Mouse (Mus musculus): ENCODE results near the gene Rgs16. TPM values are rescaled to one million over a fixed set of nuclear protein-coding genes. Genes with fewer than 3 reads are reported as not detected.

Rgs16 gene
- polyA plus RNA-seq, 1 experiment from 2014 or later, result 46.6 TPM

DNA sequence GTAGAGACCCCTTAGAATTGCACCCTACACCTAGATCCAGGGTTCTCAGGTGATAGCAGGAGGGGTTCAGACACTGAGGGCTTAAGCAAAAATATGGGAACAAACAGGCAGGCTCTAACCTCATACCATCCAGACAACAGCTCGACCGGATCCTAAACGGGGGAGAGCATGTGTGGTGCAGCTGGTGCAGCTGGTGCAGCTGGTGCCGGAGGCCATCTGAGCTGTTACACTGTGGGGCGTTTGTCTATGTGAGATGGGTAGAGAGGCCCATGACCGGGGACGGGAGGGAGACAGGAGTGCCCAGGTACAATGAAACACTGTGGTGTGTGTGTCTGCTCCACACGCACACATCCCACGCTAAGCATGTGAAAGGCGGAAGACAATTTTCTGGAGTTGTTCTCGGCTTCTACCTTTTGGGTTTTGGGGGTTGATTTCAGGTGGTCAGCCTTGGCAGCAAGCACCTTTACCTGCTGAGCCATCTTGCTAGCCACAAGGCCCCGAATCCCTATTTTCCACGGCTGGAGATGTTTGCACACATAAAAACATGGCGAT lies 6.0 kb downstream of the Rgs16 start:
- Histone ChIP-seq H3K36me3 (replicated peaks) (peaks cover 18% of the 10 kb centered on the region), H3K9ac (no peak overlapping the region), H3K4me2 (no peak overlapping the region), H3K4me1 (peaks cover 68% of the 10 kb centered on the region), H3K9me3 (no peaks in the 10 kb centered on the region), H3K27me3 (peaks cover 4% of the 10 kb centered on the region; the same call in 1 of the 2 replicates), H3K4me3 (replicated peaks) (no peak overlapping the region), H3K27ac (peak overlapping the region; percentile 33; the same call in 1 of the 2 replicates)
- 71% methylated on average over 14 of the region's 14 CpGs for WGBS
- ATAC-seq (ENCODE audit: low FRiP score), result peak; percentile 42

DNA sequence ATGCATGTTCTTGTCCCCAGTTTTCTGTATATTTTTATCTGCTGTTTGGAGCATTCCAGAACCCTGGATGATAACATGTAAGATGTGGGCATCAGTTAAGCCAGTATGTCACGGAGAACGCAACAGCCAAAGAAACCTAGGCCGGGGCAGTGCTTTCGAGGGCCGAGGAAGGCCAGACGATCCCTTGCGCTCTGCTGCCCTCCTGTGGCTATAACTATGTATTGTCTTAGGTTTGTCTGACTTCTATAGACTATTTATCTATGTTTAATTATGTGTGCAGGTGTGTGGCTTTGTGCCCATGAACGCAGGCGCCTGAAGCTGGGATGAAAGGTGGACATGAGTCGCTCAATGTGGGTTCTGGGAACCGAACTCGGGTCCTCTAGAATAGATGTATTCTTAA lies 6.6 kb downstream of the Rgs16 start:
- 0 out of 2 replicates have a peak, but pooled peaks have one; percentile 5 for ATAC-seq (ENCODE audit: low FRiP score)
- no peak overlapping the region for H3K4me3 ChIP-seq (replicated peaks)
- 2% methylated on average over 12 of the region's 12 CpGs for WGBS
- H3K9me3 ChIP-seq, result no peaks in the 10 kb centered on the region
- no peak overlapping the region for H3K9ac ChIP-seq
- no peak overlapping the region for H3K27ac ChIP-seq
- peaks cover 64% of the 10 kb centered on the region for H3K4me1 ChIP-seq
- no peaks in the 10 kb centered on the region for H3K27me3 ChIP-seq
- H3K4me2 ChIP-seq, result no peak overlapping the region
- peaks cover 18% of the 10 kb centered on the region for H3K36me3 ChIP-seq (replicated peaks)

DNA sequence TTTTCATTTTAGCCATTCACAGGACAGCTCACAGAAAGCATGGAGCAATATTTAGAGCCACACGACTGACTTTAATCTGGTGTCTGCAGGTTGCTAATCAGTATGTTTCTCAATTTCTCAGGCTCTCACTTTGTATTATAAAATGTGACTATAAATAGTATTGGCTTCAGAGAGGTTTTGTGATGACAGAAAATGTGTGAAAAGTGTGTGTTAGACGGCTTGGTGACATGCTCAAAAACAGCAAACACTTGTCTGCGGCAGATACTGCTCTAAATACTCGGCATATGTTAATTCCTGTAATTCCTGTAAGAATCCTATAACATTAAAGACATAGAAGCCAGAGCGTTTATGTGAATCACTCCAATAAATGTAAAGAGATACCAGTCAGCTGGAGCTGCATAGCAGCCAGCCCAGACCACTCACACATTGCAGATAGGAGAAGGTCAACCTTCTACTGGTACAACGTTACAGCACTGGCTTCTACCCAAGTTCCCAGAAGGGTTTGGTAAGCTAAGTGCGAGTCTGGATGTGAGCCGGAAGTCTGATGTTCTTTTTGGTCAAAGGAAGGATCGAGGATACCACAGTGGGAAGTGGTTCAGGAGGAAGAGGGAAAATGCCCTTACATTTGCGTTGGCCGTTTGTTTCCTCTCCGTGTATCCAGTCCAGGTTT lies 7.8 kb downstream of the Rgs16 start:
- no peak overlapping the region for H3K9ac ChIP-seq
- no peaks in the 10 kb centered on the region for H3K9me3 ChIP-seq
- H3K27me3 ChIP-seq, result no peaks in the 10 kb centered on the region
- H3K4me2 ChIP-seq, result no peak overlapping the region
- peaks cover 16% of the 10 kb centered on the region for H3K36me3 ChIP-seq (replicated peaks)
- H3K27ac ChIP-seq, result no peak overlapping the region
- no peak overlapping the region for H3K4me3 ChIP-seq (replicated peaks)
- ATAC-seq (ENCODE audit: low FRiP score), result no peak
- 79% methylated on average over 12 of the region's 12 CpGs for WGBS
- peaks cover 65% of the 10 kb centered on the region for H3K4me1 ChIP-seq

DNA sequence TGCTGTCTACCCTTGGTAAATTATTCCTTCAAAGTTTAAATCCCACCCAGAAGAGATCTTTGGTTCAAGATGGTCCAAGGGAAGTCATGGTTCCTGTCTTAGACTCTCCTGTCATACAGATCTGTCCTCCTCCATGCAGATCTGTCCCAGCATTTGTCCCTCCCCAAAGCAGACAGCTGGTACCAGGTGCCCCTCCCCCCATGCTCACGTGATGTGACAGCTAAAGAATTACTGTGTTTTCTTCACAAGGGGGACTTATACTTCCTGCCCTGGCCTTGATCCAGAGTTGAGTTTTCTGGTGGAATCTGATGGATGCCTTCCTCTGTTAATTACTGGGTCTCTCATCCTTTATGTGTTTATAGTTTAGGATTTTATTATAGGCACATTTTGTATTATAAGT lies 8.4 kb downstream of the Rgs16 start:
- Histone ChIP-seq H3K4me3 (replicated peaks) (no peak overlapping the region), H3K9ac (peak overlapping the region; percentile 70; the same call in 1 of the 2 replicates), H3K27ac (no peak overlapping the region), H3K4me1 (peaks cover 59% of the 10 kb centered on the region), H3K4me2 (peak overlapping the region; percentile 54; the same call in 1 of the 2 replicates), H3K27me3 (no peaks in the 10 kb centered on the region), H3K9me3 (no peaks in the 10 kb centered on the region), H3K36me3 (replicated peaks) (peaks cover 11% of the 10 kb centered on the region)
- 6% methylated on average over 1 of the region's 1 CpGs for WGBS
- ATAC-seq (ENCODE audit: low FRiP score), result peak; percentile 21; the same call in 1 of the 2 replicates

DNA sequence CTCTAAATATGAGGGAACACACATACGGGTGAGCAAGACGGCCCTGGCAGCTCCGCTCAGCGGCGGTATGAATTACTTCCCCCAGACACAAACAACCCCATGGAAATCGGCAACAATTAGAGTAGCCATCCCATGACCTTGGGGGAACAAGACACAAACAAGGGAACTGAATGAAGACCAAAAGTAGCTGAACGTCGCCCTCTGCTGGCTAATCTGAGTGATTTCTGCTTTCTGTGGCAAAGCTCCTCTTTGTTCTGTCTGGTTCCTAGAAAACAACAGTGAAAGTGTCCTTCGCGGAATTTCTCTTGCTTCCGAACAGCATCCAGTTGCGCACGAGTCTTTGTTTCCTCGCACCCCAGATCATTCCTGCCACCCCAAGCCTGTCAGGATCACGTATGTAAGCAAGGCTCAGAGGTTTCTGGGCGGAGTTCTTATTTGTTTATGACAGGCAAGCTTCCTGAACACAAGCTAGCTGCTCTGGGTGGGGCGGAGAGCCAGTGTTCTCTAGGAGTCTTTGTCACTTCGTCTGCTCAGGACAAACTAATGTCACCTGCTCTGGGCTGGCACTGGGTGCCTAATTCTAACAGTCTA lies 9.2 kb downstream of the Rgs16 start, which contains the start of gene Rnasel:
Gene Rnasel (plus strand): TSS at position 216 of the 591 bp plus-strand sequence.
- peaks cover 5% of the 10 kb centered on the region; the same call in 1 of the 2 replicates for H3K36me3 ChIP-seq (replicated peaks)
- no peaks in the 10 kb centered on the region for H3K9me3 ChIP-seq
- peak within 1 kb of the TSS; percentile 40 for H3K4me3 ChIP-seq (replicated peaks)
- H3K27ac ChIP-seq, result peak within 1 kb of the TSS; percentile 77
- H3K4me2 ChIP-seq, result peak within 1 kb of the TSS; percentile 54
- 2% methylated on average over 18 of the region's 18 CpGs for WGBS
- peak within 1 kb of the TSS; percentile 70 for H3K9ac ChIP-seq
- peak; percentile 74 for ATAC-seq (ENCODE audit: low FRiP score)
- H3K27me3 ChIP-seq, result no peaks in the 10 kb centered on the region
- peaks cover 52% of the 10 kb centered on the region for H3K4me1 ChIP-seq

DNA sequence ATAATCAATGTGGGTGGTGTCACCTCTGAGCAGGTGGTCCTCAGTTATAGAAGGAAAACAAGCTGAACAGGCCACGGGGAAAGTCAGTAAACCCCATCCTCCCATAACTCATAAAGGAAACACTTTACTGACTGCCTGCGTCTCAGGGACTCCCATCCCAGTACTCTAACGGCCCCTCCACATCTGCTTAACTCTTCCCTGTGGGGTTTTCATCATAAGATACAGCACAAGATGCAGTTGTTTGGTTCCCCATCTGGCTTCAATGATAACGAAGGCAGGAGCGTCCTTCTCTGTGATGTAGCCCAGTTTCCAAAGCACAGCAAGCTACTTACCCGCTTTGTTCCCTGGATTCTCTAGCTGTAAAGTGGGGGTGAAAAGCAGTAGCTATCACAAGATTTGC lies 9.9 kb downstream of the Rgs16 start:
- H3K27ac ChIP-seq, result 0 out of 2 replicates have a peak overlapping the region, but pooled peaks have one; percentile 77
- H3K4me3 ChIP-seq (replicated peaks), result peak overlapping the region; percentile 40
- H3K9ac ChIP-seq, result peak overlapping the region; percentile 70
- H3K27me3 ChIP-seq, result no peaks in the 10 kb centered on the region
- H3K4me2 ChIP-seq, result peak overlapping the region; percentile 54
- H3K36me3 ChIP-seq (replicated peaks), result no peaks in the 10 kb centered on the region
- ATAC-seq (ENCODE audit: low FRiP score), result no peak
- H3K9me3 ChIP-seq, result no peaks in the 10 kb centered on the region
- 49% methylated on average over 6 of the region's 6 CpGs for WGBS
- peaks cover 44% of the 10 kb centered on the region for H3K4me1 ChIP-seq

DNA sequence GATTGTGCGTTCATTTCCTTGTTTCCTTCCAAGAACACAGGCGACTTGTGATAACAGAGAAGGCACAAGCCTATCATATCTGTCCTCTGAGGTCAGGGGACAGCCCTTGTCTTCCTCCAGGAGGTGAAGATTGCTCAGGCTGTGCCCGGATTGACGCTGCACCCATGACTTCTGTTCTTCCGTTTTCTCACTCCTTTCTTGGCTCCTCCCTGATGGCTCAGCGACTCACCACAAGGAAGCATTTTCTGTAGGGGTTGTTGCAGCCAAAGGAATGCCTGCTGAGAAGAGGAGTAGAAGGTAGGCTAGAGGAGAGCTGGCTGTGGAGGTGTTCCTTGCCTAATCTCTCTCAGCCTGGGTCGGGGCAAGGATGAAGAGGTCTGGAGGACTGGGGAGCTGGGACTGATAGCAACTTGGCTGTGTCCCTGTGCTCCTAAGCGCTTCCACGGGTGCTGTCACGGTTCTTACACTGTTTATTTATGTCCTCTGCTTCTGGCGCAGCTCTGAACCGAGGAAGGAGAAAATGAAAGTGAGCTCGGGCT lies 11.7 kb downstream of the Rgs16 start:
- Histone ChIP-seq H3K27me3 (no peaks in the 10 kb centered on the region), H3K4me3 (replicated peaks) (no peak overlapping the region), H3K27ac (no peak overlapping the region), H3K4me1 (peaks cover 36% of the 10 kb centered on the region), H3K4me2 (peak overlapping the region; percentile 13; the same call in 1 of the 2 replicates), H3K36me3 (replicated peaks) (no peaks in the 10 kb centered on the region), H3K9me3 (no peaks in the 10 kb centered on the region), H3K9ac (no peak overlapping the region)
- ATAC-seq (ENCODE audit: low FRiP score), result no peak
- WGBS, result 66% methylated on average over 13 of the region's 13 CpGs

DNA sequence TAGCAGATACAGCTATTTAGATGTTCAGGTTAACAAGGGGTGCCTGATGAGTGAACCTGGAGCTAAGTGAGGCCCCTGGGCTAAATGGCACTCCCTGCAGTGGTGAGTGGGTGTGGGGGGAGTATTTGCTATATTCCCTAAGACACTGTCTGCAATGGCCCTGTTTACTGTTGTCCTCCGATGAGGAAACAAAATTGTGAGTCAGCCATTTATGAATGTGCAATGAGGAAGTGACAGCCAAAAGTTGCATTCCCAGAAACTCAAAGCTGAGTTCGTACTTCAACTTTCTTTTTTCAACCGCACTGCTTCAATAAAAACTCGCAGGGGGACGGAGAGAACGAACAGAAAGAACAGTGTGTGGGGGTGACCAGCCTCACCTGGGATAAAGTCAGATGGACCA lies 12.4 kb downstream of the Rgs16 start:
- Histone ChIP-seq H3K4me3 (replicated peaks) (no peak overlapping the region), H3K4me1 (peaks cover 36% of the 10 kb centered on the region), H3K9me3 (no peaks in the 10 kb centered on the region), H3K9ac (no peak overlapping the region), H3K27me3 (no peaks in the 10 kb centered on the region), H3K4me2 (no peak overlapping the region), H3K27ac (no peak overlapping the region), H3K36me3 (replicated peaks) (no peaks in the 10 kb centered on the region)
- no peak for ATAC-seq (ENCODE audit: low FRiP score)
- WGBS, result 92% methylated on average over 6 of the region's 6 CpGs

DNA sequence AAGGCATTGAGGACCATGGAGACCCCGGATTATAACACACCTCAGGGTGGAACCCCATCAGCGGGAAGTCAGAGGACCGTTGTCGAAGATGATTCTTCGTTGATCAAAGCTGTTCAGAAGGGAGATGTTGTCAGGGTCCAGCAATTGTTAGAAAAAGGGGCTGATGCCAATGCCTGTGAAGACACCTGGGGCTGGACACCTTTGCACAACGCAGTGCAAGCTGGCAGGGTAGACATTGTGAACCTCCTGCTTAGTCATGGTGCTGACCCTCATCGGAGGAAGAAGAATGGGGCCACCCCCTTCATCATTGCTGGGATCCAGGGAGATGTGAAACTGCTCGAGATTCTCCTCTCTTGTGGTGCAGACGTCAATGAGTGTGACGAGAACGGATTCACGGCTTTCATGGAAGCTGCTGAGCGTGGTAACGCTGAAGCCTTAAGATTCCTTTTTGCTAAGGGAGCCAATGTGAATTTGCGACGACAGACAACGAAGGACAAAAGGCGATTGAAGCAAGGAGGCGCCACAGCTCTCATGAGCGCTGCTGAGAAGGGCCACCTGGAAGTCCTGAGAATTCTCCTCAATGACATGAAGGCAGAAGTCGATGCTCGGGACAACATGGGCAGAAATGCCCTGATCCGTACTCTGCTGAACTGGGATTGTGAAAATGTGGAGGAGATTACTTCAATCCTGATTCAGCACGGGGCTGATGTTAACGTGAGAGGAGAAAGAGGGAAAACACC lies 13.7 kb downstream of the Rgs16 start:
- Histone ChIP-seq H3K4me2 (no peak overlapping the region), H3K4me3 (replicated peaks) (no peak overlapping the region), H3K27ac (no peak overlapping the region), H3K36me3 (replicated peaks) (peaks cover 8% of the 10 kb centered on the region), H3K4me1 (peaks cover 26% of the 10 kb centered on the region), H3K9me3 (no peaks in the 10 kb centered on the region), H3K27me3 (no peaks in the 10 kb centered on the region), H3K9ac (no peak overlapping the region)
- no peak for ATAC-seq (ENCODE audit: low FRiP score)
- 81% methylated on average over 25 of the region's 25 CpGs for WGBS

DNA sequence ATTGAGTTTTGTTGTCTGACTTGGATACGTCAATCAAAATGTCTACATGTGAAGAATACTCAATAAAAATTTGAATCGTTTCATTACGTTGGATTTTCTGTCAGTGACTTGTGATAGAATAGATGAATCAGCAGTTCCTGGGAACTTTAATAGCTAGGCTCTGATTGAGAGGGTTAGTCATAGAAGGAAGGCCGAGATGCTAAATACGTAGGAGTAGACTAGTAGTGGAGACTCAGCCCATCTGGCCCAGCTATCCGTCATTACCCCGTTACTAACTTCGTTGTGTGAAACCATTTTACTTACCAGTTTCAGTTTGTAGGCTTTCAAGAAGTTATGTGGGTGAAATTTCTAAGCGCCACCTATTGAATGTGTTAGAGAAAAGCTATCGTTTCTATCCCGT lies 24.0 kb downstream of the Rgs16 start:
- Histone ChIP-seq H3K9ac (no peak overlapping the region), H3K27me3 (no peaks in the 10 kb centered on the region), H3K9me3 (no peaks in the 10 kb centered on the region), H3K4me3 (replicated peaks) (no peak overlapping the region), H3K4me1 (no peaks in the 10 kb centered on the region), H3K27ac (no peak overlapping the region), H3K4me2 (no peak overlapping the region), H3K36me3 (replicated peaks) (peaks cover 16% of the 10 kb centered on the region)
- no peak for ATAC-seq (ENCODE audit: low FRiP score)
- 90% methylated on average over 11 of the region's 11 CpGs for WGBS

DNA sequence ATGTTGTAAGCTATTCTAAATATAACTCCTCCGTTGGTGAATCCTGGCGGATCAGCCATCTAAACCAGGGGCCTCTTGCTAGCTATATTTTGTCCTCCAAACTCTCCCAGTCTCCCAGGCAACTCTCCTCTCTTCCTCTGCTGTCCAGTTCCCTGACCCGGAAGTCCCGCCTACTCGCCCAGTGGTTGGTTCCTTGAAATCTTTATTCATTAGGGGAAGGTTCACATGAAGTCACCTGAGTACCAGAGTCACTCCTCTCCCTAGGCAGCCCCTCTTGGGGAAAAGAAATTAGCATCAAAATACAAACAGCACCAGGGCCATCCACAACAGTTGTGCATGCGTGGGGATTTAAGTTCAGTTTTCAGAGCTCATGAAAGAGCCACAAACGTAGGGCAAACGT lies 26.1 kb downstream of the Rgs16 start:
- no peaks in the 10 kb centered on the region for H3K9me3 ChIP-seq
- no peak overlapping the region for H3K27ac ChIP-seq
- no peaks in the 10 kb centered on the region for H3K4me1 ChIP-seq
- H3K9ac ChIP-seq, result no peak overlapping the region
- H3K27me3 ChIP-seq, result no peaks in the 10 kb centered on the region
- no peak overlapping the region for H3K4me3 ChIP-seq (replicated peaks)
- H3K36me3 ChIP-seq (replicated peaks), result peaks cover 10% of the 10 kb centered on the region
- no peak for ATAC-seq (ENCODE audit: low FRiP score)
- no peak overlapping the region for H3K4me2 ChIP-seq
- WGBS, result 48% methylated on average over 8 of the region's 8 CpGs

DNA sequence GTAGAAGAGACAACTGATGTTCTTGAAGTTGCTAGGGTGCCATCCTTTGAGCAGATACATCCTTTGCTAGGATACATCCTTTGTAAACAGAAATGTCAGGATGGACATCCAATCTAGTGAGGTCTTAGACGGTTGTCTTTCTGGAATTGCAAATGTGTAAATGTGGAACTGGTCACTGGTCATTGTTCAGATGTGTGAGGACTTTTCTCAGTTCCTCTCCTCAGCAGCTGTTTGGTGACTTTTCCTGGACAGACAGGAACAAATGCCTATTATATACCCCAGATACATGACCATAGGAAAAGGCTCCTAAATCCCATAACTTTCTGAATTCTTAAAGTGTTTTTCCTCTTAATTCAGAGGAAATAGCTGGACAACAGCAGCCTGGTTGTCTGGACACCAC lies 27.1 kb downstream of the Rgs16 start:
- H3K4me1 ChIP-seq, result no peaks in the 10 kb centered on the region
- H3K27ac ChIP-seq, result no peak overlapping the region
- H3K9me3 ChIP-seq, result no peaks in the 10 kb centered on the region
- H3K27me3 ChIP-seq, result no peaks in the 10 kb centered on the region
- 80% methylated on average over 1 of the region's 1 CpGs for WGBS
- H3K36me3 ChIP-seq (replicated peaks), result peaks cover 7% of the 10 kb centered on the region; the same call in 1 of the 2 replicates
- no peak for ATAC-seq (ENCODE audit: low FRiP score)
- H3K4me2 ChIP-seq, result no peak overlapping the region
- no peak overlapping the region for H3K9ac ChIP-seq
- no peak overlapping the region for H3K4me3 ChIP-seq (replicated peaks)

Measured in forebrain, embryonic 12.5 days (tissue).